Mouse (Mus musculus) limb, embryonic 14.5 days (tissue): ENCODE measurements at regions not wholly inside any gene's neighbourhood (a gene's known extent, or its start where the extent isn't known, plus 50 kb on each side); places are given as distances from the start of the nearest gene placed in this dataset.

Source experiments
- ATAC-seq: fragments of 200-750 bp; cut with Nextera tagmentation; 2 replicates; pipeline ENCODE4 v1.8.0; 2017; ENCODE audit warnings: low read depth, moderate number of reproducible peaks, moderate TSS enrichment; ENCODE audit not compliant: low FRiP score
- DNase-seq: peaks from one replicate; pipeline ENCODE4 v3.0.0-alpha.2; 2015; ENCODE audit warnings: low spot score
- H3K27ac ChIP-seq: fragments of 300-500 bp; sonication (generic); replicated peaks from 2 replicates; pipeline ENCODE4 v1.5.1; 2014; ENCODE audit warnings: low read depth, mild to moderate bottlenecking, low read length, moderate library complexity, mixed read lengths
- H3K27me3 ChIP-seq: fragments of 300-500 bp; sonication (generic); 2 replicates; pipeline ENCODE4 v1.6.1; 2014; ENCODE audit warnings: low read length, mixed read lengths; ENCODE audit not compliant: control insufficient read depth, insufficient read depth
- H3K36me3 ChIP-seq: fragments of 300-500 bp; sonication (generic); 2 replicates; pipeline ENCODE4 v1.6.1; 2014; ENCODE audit warnings: mild to moderate bottlenecking, low read length, moderate library complexity, mixed read lengths; ENCODE audit not compliant: control insufficient read depth, insufficient read depth
- H3K4me1 ChIP-seq: fragments of 300-500 bp; sonication (generic); 2 replicates; pipeline ENCODE4 v1.6.1; 2014; ENCODE audit warnings: antibody characterized with exemption, low read length, mixed read lengths; ENCODE audit not compliant: control insufficient read depth, insufficient read depth
- H3K4me2 ChIP-seq: fragments of 300-500 bp; sonication (generic); replicated peaks from 2 replicates; pipeline ENCODE4 v1.6.1; 2014; ENCODE audit warnings: low read depth, mild to moderate bottlenecking, low read length, moderate library complexity; ENCODE audit not compliant: severe bottlenecking
- H3K4me3 ChIP-seq: fragments of 300-500 bp; sonication (generic); replicated peaks from 2 replicates; pipeline ENCODE4 v1.5.1; 2014; ENCODE audit warnings: low read length
- H3K9ac ChIP-seq: fragments of 300-500 bp; sonication (generic); 2 replicates; pipeline ENCODE4 v1.6.1; 2014; ENCODE audit warnings: mild to moderate bottlenecking, low read depth, low read length, moderate library complexity; ENCODE audit not compliant: severe bottlenecking
- H3K9me3 ChIP-seq: fragments of 300-500 bp; sonication (generic); 2 replicates; pipeline ENCODE4 v1.6.1; 2016; ENCODE audit warnings: low read length; ENCODE audit not compliant: control insufficient read depth
- POLR2A ChIP-seq: fragments of 200-500 bp; IDR thresholded peaks from 2 replicates; pipeline ENCODE4 v1.8.0; 2012; ENCODE audit warnings: inconsistent platforms, mild to moderate bottlenecking, moderate library complexity, borderline replicate concordance; ENCODE audit not compliant: insufficient read depth, insufficient read length; ENCODE audit errors: extremely low read depth
- WGBS: fragments of 180-500 bp; shearing (Covaris S2); extraction: QIAGEN DNeasy Blood & Tissue Kit; methylation state at CpG from one replicate; pipeline ENCODE4 v1.1.7; 2014; 5-methylcytosine and 5-hydroxymethylcytosine counted together

DNA sequence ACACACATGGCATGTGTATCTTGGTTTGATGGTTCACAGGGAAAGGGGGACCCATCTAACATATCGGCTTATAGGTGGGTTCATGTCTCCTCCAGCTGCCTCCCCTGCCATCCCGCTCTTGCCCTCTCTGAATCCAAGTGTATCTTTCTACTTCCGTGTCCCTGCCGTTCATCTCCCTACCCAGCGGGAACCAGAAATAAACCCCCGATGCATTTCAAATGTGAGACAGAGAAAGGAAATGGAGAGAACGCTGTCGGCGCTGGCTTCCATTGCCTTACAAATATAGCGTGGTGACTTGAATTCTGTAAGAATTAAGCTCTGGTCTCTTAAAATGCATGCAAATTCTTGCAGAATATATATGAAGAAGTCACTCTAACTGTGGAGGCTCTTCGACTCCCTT lies 379.2 kb downstream of the Vrk1 start:
- DNase-seq: no peak
- no peaks in the 10 kb centered on the region for H3K4me1 ChIP-seq
- H3K27ac ChIP-seq: no peak overlapping the region
- no peak overlapping the region for H3K9ac ChIP-seq
- no peak overlapping the region for H3K4me3 ChIP-seq
- no peak overlapping the region for H3K4me2 ChIP-seq
- no peaks in the 10 kb centered on the region for H3K36me3 ChIP-seq
- 92% methylated on average over 11 of the region's 11 CpGs for WGBS
- TF ChIP-seq POLR2A: no peak
- H3K9me3 ChIP-seq: no peaks in the 10 kb centered on the region
- H3K27me3 ChIP-seq: no peaks in the 10 kb centered on the region
- ATAC-seq: no peak

DNA sequence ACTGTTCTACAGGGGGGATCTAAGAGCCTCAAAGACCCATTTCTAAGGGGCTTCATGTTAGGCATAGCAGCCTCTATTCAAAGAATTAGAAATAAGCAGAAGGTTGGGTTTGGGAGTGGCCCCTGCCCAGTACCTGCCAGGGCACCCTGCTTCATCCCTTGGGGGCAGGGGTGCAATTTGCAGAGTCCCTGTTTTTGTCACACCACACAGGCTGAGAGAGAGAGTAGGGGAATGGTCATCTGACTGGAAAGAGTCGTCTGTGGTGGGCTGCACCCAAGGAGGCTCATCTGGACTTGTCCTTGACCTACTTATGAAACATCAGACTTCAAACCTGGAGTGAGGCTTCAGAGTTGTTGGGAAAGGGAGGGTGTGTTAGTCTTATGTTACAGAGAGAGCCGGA lies 382.3 kb downstream of the Vrk1 start:
- Histone ChIP-seq H3K4me2 (no peak overlapping the region), H3K4me3 (no peak overlapping the region), H3K9ac (no peak overlapping the region), H3K9me3 (no peaks in the 10 kb centered on the region), H3K27me3 (no peaks in the 10 kb centered on the region), H3K4me1 (no peaks in the 10 kb centered on the region), H3K27ac (no peak overlapping the region), H3K36me3 (no peaks in the 10 kb centered on the region)
- 76% methylated on average over 2 of the region's 2 CpGs for WGBS
- ATAC-seq (no peak), DNase-seq (no peak)
- TF ChIP-seq POLR2A: no peak

DNA sequence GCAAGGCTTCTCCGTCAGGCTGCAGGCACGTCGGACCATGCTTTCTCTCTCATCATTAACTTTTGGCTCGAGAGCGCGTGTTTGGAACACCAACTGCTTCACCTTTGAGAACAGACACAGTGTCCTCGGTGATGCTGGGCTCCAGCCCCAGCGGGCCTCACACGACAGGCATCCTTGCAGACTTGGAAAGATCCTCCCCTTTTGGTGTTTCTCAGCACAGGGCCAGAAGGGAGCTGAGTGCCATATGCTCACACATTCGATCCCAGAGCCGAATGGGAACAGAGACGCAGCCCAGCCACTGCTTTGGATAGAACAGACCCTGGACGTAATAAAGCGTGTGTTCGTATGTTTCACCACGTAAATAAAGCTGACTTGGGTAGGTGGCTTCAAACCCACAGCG lies 389.1 kb downstream of the Vrk1 start:
- DNase-seq (no peak), ATAC-seq (no peak)
- Histone ChIP-seq H3K9ac (no peak overlapping the region), H3K4me1 (no peaks in the 10 kb centered on the region), H3K27ac (no peak overlapping the region), H3K4me3 (no peak overlapping the region), H3K27me3 (no peaks in the 10 kb centered on the region), H3K36me3 (no peaks in the 10 kb centered on the region), H3K9me3 (no peaks in the 10 kb centered on the region), H3K4me2 (no peak overlapping the region)
- no peak for TF ChIP-seq POLR2A
- WGBS: 75% methylated on average over 17 of the region's 17 CpGs

DNA sequence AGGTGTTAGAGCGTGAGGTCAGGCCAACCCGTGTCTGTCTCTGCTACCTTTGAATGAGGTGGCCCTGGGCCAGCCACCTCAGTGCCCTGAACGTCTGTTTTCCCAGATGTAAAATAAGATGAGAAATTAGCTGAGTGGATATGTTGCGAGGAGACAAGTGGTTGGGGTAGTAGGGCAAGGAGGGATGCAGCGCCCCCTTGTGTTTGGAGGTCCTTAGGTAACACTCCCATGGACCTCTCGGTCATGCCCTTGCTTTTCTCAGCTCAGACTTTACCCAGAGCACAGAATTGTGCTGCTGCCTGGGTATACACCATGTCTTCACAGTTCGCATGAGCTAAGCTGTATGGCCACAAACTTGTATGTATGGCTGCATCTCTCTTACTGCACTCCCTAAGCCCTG lies 401.0 kb downstream of the Vrk1 start:
- no peaks in the 10 kb centered on the region for H3K36me3 ChIP-seq
- H3K9me3 ChIP-seq: no peaks in the 10 kb centered on the region
- no peak overlapping the region for H3K4me3 ChIP-seq
- no peak overlapping the region for H3K9ac ChIP-seq
- H3K27me3 ChIP-seq: no peaks in the 10 kb centered on the region
- no peak overlapping the region for H3K4me2 ChIP-seq
- TF ChIP-seq POLR2A: no peak
- no peaks in the 10 kb centered on the region for H3K4me1 ChIP-seq
- 76% methylated on average over 7 of the region's 7 CpGs for WGBS
- ATAC-seq (no peak), DNase-seq (no peak)
- no peak overlapping the region for H3K27ac ChIP-seq

DNA sequence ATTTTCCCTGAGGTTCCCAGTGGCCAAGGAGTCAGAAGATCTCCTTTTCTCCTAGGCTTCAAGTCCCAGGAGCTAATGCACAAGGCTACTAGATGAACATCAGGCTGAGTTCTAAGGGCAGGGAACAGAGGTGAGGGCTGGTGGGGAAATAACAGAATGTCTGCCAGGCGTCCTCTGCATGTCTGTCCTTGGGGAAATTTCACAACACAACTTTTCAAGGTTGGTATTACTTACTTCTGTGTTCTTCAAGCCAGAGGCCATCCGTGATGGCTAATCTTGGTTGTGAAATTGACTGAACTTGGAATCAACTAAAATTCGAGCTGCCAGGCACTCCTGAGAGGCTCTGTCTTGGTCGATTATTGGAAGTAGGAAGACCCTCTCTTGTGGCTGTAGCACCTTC lies 416.6 kb downstream of the Vrk1 start:
- Histone ChIP-seq H3K9ac (no peak overlapping the region), H3K27ac (no peak overlapping the region), H3K4me1 (no peaks in the 10 kb centered on the region), H3K27me3 (no peaks in the 10 kb centered on the region), H3K4me3 (no peak overlapping the region), H3K4me2 (no peak overlapping the region), H3K36me3 (no peaks in the 10 kb centered on the region), H3K9me3 (no peaks in the 10 kb centered on the region)
- 75% methylated on average over 4 of the region's 4 CpGs for WGBS
- ATAC-seq (no peak), DNase-seq (no peak)
- TF ChIP-seq POLR2A: no peak

DNA sequence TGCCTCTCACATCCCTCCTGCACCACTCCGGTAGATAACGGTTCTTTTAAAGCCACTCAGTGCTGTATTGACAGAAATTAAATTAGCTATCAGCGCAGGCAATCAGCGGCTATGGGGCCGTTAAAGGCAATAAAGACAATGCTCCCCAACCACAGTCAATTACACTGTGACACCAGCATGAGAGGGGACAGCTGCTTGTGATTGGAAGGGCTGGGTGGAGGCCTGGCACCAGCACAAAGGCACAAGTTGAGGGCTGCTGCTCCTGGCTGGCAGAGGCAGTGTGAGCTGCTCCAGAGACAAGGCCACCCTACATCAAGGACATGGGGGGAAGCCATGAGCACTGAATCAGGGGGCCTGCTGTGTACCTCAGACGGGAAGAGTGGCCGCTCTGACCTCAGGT lies 420.0 kb downstream of the Vrk1 start:
- Histone ChIP-seq H3K9ac (no peak overlapping the region), H3K27me3 (no peaks in the 10 kb centered on the region), H3K36me3 (no peaks in the 10 kb centered on the region), H3K4me3 (no peak overlapping the region), H3K27ac (no peak overlapping the region), H3K9me3 (no peaks in the 10 kb centered on the region), H3K4me1 (no peaks in the 10 kb centered on the region), H3K4me2 (no peak overlapping the region)
- ATAC-seq (no peak), DNase-seq (no peak)
- WGBS: 24% methylated on average over 7 of the region's 7 CpGs
- no peak for TF ChIP-seq POLR2A
